Mouse (Mus musculus) embryonic fibroblast, embryonic 13.5 days (primary cell): ENCODE measurements around the gene Mroh8. TPM values are rescaled to one million over a fixed set of nuclear protein-coding genes. Genes with fewer than 3 reads are reported as not detected.

Source experiments
- H3K27ac ChIP-seq: 2 replicates; pipeline ENCODE4 v1.5.1; 2012; ENCODE audit warnings: low read length, control low read depth, inconsistent platforms; ENCODE audit not compliant: insufficient read depth
- H3K4me1 ChIP-seq: 2 replicates; pipeline ENCODE4 v1.6.1; 2011; ENCODE audit warnings: low read length; ENCODE audit not compliant: control insufficient read depth, insufficient read depth
- H3K4me3 ChIP-seq: 2 replicates; pipeline ENCODE4 v1.5.1; 2011; ENCODE audit warnings: mild to moderate bottlenecking, control low read depth, low read length; ENCODE audit not compliant: insufficient read depth
- CTCF ChIP-seq: IDR thresholded peaks from 2 replicates; pipeline ENCODE4 v1.5.1; 2011; ENCODE audit warnings: mild to moderate bottlenecking, control low read depth, low read length, moderate library complexity, borderline replicate concordance; ENCODE audit not compliant: insufficient read depth
- POLR2A ChIP-seq: IDR thresholded peaks from 2 replicates; pipeline ENCODE4 v1.6.1; 2011; ENCODE audit warnings: low read depth, mild to moderate bottlenecking, control low read depth, low read length, moderate library complexity
- polyA plus RNA-seq: library from polyadenylated mRNA; stranded (reverse); fragments of >200 nt; gene quantifications from 2 replicates; pipeline ENCODE4 v1.2.4, GENCODE M21; 2011; ENCODE audit warnings: low read depth; ENCODE audit not compliant: missing spikeins, insufficient read length

Mroh8 gene
- polyA plus RNA-seq, 1 experiment, result not detected

DNA sequence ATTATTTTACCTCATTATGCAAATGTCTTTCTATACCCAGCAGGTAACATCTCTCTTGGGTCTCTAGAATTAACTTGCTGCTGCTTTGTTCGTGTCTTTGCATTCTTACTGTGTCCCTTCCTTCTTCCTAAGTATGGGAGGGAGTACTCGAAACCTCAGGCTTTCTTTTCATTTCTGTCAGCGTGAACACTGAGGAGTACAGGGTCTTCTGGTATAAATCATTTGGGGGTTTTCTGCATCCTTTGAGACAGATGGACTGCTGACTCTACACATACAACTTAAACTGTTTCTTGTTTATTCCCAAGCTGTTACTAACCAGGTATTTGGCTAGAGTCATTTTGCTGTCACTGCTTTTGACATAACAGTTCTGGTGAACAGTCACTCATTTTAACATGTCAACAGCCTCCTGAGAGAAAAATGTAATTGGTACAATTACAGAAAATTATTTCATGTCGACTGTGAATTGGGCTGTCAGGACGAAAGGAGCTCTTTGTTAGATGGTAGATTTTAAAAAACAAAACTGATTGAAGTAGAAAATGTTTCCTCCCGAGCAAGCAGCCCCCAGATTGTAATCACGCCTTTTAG is 16.8 kb upstream of the Mroh8 start:
- TF ChIP-seq POLR2A, result no peak
- TF ChIP-seq CTCF, result no peak
- H3K4me3 ChIP-seq, result no peak overlapping the region
- no peaks in the 10 kb centered on the region; the same call in 1 of the 2 replicates for H3K4me1 ChIP-seq
- H3K27ac ChIP-seq, result no peak overlapping the region

DNA sequence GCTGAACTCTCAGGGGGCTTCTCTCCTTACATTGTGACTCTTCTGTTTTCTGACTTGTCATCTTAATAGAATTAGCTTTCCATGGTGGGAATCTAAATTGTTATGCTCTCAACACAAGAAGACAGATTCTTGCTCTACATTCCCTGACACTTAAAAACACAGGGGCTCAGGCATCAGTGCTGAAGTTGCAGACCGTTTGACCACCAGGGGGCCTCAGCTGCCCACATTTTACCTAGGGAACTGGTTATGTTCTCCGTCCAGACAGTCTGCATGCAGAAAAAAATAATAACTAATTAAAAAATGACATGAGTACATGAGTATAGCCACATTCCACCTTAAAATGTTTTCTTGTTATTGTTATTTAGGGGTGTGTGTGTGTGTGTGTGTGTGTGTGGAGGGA is 12.7 kb upstream of the Mroh8 start:
- Histone ChIP-seq H3K4me1 (no peaks in the 10 kb centered on the region; the same call in 1 of the 2 replicates), H3K4me3 (no peak overlapping the region), H3K27ac (no peak overlapping the region)
- TF ChIP-seq POLR2A, result no peak
- TF ChIP-seq CTCF, result peak; percentile 71

DNA sequence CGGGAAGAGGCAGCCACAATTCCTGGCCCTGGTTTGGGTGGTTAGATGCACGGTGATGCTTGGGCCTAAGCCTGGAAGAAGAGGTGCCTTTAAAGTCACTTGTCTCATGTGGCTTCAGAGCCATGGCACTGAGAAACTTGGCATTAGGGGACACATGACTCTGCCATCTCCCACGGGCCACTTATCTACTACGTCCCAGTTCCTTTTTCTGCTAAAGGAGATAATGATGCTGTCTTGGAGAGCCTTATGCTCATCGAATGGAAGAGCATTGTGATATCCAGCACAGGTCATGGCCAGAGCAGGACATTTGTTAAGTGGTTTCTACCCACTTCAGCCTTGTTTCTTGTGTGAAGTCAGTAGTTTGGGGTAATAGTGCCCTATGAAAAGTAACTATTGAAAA is 9.6 kb upstream of the Mroh8 start:
- Histone ChIP-seq H3K4me1 (no peaks in the 10 kb centered on the region), H3K4me3 (no peak overlapping the region), H3K27ac (no peak overlapping the region)
- no peak for TF ChIP-seq CTCF
- no peak for TF ChIP-seq POLR2A

DNA sequence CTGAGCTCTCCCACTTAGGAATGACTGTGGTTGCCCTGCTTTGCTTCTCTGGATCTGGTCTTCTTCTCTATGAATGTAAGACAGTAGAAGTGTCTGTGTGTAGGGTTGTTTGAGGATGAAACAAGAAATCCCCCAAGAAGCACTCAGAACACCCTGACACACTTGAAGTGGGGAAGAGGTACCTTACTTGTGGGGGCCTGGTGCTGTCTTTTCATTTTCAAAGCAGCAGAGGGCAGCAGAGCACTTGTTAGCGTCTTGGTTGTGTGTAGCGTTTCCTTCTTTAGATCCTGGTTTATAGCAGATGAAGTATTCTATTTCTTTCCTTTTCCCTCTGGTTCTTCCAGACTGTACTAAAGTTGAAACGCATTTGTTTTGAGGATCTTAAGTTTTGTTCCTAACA is 8.2 kb upstream of the Mroh8 start:
- Histone ChIP-seq H3K4me1 (no peaks in the 10 kb centered on the region), H3K27ac (no peak overlapping the region), H3K4me3 (no peak overlapping the region)
- TF ChIP-seq POLR2A (no peak), CTCF (no peak)

DNA sequence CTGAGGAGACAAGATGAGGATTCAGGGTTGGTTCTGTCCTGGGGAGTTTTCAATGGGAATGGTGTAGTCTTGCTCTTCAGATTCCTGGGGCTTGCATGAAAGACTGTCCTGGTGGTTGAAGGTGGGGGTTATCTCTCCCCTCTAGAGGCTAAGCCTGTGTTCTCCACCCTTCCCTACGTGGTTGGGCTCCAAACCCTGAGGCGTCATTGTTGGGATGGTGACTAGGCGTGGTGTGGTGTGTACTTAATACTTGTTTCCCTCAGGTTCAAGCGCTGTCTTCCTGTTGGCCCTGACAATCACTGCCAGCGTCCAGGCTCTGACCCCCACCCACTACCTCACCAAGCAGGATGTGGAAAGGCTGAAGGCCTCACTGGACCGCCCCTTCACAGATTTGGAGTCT is 4.0 kb upstream of the Mroh8 start:
- H3K27ac ChIP-seq, result no peak overlapping the region
- no peak for TF ChIP-seq POLR2A
- TF ChIP-seq CTCF, result no peak

DNA sequence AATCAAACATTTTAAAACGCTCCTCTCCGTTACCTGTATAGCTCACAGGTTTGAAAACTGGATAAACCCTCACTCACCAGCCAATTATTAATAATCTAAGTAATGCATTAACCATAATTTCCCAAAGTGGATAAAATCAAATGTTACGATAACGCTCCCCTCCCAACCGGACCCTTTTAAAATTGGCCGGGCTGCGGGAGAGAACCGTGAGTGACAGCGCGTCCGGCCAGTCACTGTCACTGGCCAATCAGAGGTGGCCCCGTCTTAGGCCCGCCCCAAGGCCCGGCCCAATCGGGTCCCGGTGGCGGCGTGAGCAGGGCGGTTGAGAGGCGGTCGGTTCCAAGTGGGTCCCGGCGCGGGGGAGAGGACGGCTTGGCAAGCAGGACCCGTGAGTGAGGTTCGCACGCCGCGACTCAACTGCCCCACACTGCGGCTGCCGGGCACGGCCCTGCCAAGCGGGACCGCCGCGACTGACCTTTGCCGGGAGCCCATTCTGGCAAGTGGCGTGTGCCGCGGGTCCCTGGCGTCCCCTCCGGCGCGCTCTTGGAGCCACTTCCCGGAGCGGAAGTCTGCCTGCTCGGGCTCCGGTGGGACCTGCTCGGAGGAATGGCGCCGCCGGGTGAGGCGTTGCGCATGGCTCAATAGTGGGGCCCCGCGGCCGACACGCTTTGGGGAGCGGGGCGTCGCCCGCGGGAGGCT is 483 bp downstream of the Mroh8 start, which contains the start of gene Rpn2:
TSS of gene Rpn2 (plus strand) at position 301 of the 699 bp plus-strand sequence.
- peak within 1 kb of the TSS; percentile 100 for H3K4me3 ChIP-seq
- H3K4me1 ChIP-seq, result peaks cover 13% of the 10 kb centered on the region
- TF ChIP-seq POLR2A (peak; percentile 45), CTCF (no peak)
- H3K27ac ChIP-seq, result peak within 1 kb of the TSS; percentile 80

More for the DNA sequence above, 4.0 kb upstream of the Mroh8 start:
- Histone ChIP-seq H3K4me3 (no peak overlapping the region), H3K4me1 (peaks cover 10% of the 10 kb centered on the region)

DNA sequence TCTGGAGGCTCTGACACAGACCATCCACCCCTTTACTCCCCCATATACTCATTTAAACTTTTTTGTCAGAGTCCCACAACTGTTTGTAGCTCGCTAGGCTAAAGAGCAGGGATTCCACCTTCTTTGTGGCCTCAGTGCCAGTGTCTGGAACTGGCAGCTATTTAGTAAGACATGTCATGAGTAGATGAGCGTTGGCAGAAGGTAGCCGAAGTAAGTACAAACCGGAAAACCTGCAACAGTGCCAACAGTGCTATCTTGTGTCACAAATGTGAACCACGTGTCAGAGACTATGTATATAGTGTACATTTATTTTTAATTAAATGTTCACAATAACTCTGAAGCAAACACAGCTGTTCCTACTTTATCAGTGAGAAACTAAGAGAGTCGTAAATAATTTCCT is 15.5 kb downstream of the Mroh8 start:
- H3K27ac ChIP-seq, result no peak overlapping the region
- no peaks in the 10 kb centered on the region for H3K4me1 ChIP-seq
- no peak for TF ChIP-seq POLR2A
- no peak for TF ChIP-seq CTCF
- H3K4me3 ChIP-seq, result no peak overlapping the region

DNA sequence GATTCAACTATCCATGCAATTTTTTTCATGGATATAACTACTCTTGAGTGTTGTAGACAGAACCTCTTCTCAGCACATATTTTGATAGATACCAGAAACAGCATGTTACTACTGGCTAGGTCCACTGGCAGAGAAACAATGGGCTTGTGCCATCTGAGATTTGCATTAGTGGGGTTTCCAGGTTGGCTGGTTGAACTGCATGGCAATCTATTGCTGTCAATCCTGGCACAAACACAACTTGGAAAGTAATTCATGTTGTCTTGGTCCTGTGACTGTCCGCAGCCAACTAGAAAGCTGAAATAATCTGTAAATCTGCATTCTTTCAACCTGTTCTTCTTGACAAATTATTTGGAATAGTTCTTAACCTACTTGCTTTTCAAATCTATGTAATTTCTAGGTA is 16.2 kb downstream of the Mroh8 start:
- TF ChIP-seq POLR2A (no peak), CTCF (no peak)
- no peak overlapping the region for H3K4me3 ChIP-seq
- H3K4me1 ChIP-seq, result no peaks in the 10 kb centered on the region
- H3K27ac ChIP-seq, result no peak overlapping the region

DNA sequence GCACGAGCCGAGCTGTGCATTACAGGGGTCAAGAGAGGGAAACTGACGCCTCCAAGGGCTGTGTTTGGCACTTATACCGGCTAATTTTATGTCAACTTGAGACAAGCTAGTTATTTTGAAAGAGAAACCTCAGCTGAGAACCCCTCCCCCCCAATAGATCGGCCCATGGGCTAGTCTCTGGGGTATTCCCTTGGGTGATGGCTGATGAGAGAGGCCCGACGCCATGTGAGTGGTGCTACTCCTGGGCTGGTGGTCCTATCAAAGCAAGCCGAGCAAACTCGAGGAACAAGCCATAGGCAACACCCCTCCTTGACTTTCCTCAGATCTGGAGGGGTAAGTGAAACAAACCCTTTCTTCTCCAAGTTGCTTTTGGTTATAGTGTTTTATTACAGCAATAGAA is 16.8 kb downstream of the Mroh8 start:
- TF ChIP-seq POLR2A (no peak), CTCF (no peak)
- Histone ChIP-seq H3K27ac (no peak overlapping the region), H3K4me1 (no peaks in the 10 kb centered on the region), H3K4me3 (no peak overlapping the region)

DNA sequence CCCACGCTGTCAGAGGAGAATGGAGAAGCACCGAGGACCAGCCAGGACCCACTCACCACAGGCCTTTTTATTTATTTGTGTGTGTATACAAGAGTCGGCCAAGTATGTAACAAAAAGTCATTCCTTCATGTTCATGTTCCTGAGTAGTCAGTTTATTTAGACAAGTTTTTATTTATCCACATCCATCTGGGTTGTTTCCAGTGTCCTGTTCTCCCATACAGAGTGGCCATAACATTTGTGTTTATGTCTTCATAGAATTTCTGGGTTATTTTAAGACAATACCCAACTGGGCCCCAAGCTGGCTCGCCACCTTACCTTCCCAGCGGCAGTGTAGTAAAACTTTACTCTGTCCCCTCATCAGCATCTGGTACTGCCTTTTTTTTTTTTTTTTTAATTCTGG is 17.4 kb downstream of the Mroh8 start:
- Histone ChIP-seq H3K4me1 (no peaks in the 10 kb centered on the region), H3K27ac (no peak overlapping the region), H3K4me3 (no peak overlapping the region)
- no peak for TF ChIP-seq CTCF

DNA sequence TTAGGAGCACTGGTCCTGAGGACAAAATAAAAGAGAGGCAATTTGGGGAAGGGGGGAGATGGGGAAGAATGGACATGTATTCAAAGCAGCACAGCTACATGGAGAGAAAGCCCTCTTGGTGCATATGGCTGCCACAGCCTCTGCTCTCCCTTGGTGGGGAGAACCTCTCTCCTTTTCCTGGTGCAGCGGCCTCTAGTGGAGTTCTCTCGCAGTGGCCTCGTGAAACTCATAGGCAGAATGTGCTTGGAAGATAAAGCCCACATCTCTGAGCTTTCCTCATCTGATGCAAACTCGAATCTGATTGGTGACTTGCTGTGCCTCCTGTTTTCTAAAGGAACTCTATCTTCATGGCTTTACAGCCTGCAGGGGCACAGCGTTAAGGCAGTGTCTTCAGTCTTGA is 19.6 kb downstream of the Mroh8 start:
- H3K4me1 ChIP-seq, result no peaks in the 10 kb centered on the region
- TF ChIP-seq CTCF (peak; percentile 65), POLR2A (no peak)
- H3K27ac ChIP-seq, result no peak overlapping the region
- H3K4me3 ChIP-seq, result no peak overlapping the region
